Mouse (Mus musculus): Measurements from ENCODE around the gene 4930432K21Rik. TPM values are rescaled to one million over a fixed set of nuclear protein-coding genes. Genes with fewer than 3 reads are reported as not detected.

Gene 4930432K21Rik
- polyA plus RNA-seq, 1 experiment from 2014 or later = 0.83 TPM

DNA sequence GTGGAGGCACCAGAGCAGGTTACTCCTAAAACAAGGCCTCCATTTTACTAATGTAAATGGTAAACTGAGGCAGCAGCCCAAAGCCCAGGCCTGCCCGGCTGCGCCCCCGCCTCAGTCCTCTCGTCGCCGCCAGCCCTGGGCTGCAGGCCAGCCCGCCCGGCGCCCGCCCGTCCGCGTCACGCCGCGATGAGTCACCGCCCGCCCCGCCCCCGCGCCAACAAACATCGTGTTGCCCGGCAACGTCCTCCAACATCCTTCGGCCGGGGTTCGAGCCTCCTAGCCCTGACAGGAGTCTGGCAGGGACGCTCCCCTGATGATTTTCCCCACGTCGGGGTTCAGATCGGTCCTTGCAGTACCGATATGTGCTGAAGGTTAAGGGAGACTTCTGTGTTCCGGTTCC lies 44.7 kb downstream of the 4930432K21Rik start:
- Histone ChIP-seq H3K4me3 (ENCODE audit: low read depth, low read length) (no peak overlapping the region), H3K27ac (ENCODE audit: low read depth, low read length) (peak overlapping the region; percentile 48; the same call in 1 of the 2 replicates), H3K4me2 (peak overlapping the region; percentile 28), H3K4me1 (ENCODE audit: control insufficient read depth, insufficient read depth, low read length) (peaks cover 10% of the 10 kb centered on the region), H3K9me3 (ENCODE audit: control insufficient read depth, low read length) (no peaks in the 10 kb centered on the region), H3K36me3 (ENCODE audit: control insufficient read depth, insufficient read depth, low read length) (no peaks in the 10 kb centered on the region), H3K9ac (ENCODE audit: low read length) (peak overlapping the region; percentile 42), H3K27me3 (ENCODE audit: control insufficient read depth, insufficient read depth, low read length) (peaks cover 4% of the 10 kb centered on the region)
- ATAC-seq (ENCODE audit: low FRiP score) (peak; percentile 55), DNase-seq (ENCODE audit: low spot score, missing footprints) (peak; percentile 96)
- 4% methylated on average over 33 of the region's 33 CpGs for WGBS

- Histone ChIP-seq H3K27ac (ENCODE audit: low read depth, low read length) (no peak overlapping the region), H3K9me3 (ENCODE audit: control insufficient read depth, low read length) (no peaks in the 10 kb centered on the region)
- 76% methylated on average over 4 of the region's 4 CpGs for WGBS
Measured at GRCm38 (mm10) chr8:84193161-84193560, 45.3 kb downstream of the 4930432K21Rik start.

GRCm38 (mm10) chr8:84193566-84193965 lies 45.7 kb downstream of the 4930432K21Rik start:
- peak; percentile 87 for DNase-seq (ENCODE audit: low spot score, missing footprints)
- Histone ChIP-seq H3K4me2 (no peak overlapping the region), H3K9ac (ENCODE audit: low read length) (no peak overlapping the region), H3K27ac (ENCODE audit: low read depth, low read length) (no peak overlapping the region), H3K27me3 (ENCODE audit: control insufficient read depth, insufficient read depth, low read length) (peaks cover 3% of the 10 kb centered on the region; the same call in 1 of the 2 replicates), H3K9me3 (ENCODE audit: control insufficient read depth, low read length) (no peaks in the 10 kb centered on the region), H3K4me1 (ENCODE audit: control insufficient read depth, insufficient read depth, low read length) (peaks cover 19% of the 10 kb centered on the region), H3K36me3 (ENCODE audit: control insufficient read depth, insufficient read depth, low read length) (no peaks in the 10 kb centered on the region), H3K4me3 (ENCODE audit: low read depth, low read length) (no peak overlapping the region)
- no peak for ATAC-seq (ENCODE audit: low FRiP score)
- 78% methylated on average over 5 of the region's 5 CpGs for WGBS

More at GRCm38 (mm10) chr8:84193161-84193560, 45.3 kb downstream of the 4930432K21Rik start:
- Histone ChIP-seq H3K4me2 (no peak overlapping the region), H3K36me3 (ENCODE audit: control insufficient read depth, insufficient read depth, low read length) (no peaks in the 10 kb centered on the region), H3K4me1 (ENCODE audit: control insufficient read depth, insufficient read depth, low read length) (peaks cover 15% of the 10 kb centered on the region), H3K27me3 (ENCODE audit: control insufficient read depth, insufficient read depth, low read length) (peaks cover 3% of the 10 kb centered on the region; the same call in 1 of the 2 replicates), H3K9ac (ENCODE audit: low read length) (no peak overlapping the region), H3K4me3 (ENCODE audit: low read depth, low read length) (no peak overlapping the region)
- DNase-seq (ENCODE audit: low spot score, missing footprints) (no peak), ATAC-seq (ENCODE audit: low FRiP score) (no peak)

- Histone ChIP-seq H3K4me2 (no peak overlapping the region), H3K4me1 (ENCODE audit: control insufficient read depth, insufficient read depth, low read length) (peaks cover 24% of the 10 kb centered on the region), H3K9me3 (ENCODE audit: control insufficient read depth, low read length) (no peaks in the 10 kb centered on the region), H3K27me3 (ENCODE audit: control insufficient read depth, insufficient read depth, low read length) (peaks cover 3% of the 10 kb centered on the region; the same call in 1 of the 2 replicates), H3K36me3 (ENCODE audit: control insufficient read depth, insufficient read depth, low read length) (no peaks in the 10 kb centered on the region), H3K27ac (ENCODE audit: low read depth, low read length) (no peak overlapping the region), H3K4me3 (ENCODE audit: low read depth, low read length) (no peak overlapping the region), H3K9ac (ENCODE audit: low read length) (no peak overlapping the region)
- DNase-seq (ENCODE audit: low spot score, missing footprints) (peak; percentile 49), ATAC-seq (ENCODE audit: low FRiP score) (no peak)
- 76% methylated on average over 3 of the region's 3 CpGs for WGBS
Measured at GRCm38 (mm10) chr8:84194224-84194743, 46.5 kb downstream of the 4930432K21Rik start.

DNA sequence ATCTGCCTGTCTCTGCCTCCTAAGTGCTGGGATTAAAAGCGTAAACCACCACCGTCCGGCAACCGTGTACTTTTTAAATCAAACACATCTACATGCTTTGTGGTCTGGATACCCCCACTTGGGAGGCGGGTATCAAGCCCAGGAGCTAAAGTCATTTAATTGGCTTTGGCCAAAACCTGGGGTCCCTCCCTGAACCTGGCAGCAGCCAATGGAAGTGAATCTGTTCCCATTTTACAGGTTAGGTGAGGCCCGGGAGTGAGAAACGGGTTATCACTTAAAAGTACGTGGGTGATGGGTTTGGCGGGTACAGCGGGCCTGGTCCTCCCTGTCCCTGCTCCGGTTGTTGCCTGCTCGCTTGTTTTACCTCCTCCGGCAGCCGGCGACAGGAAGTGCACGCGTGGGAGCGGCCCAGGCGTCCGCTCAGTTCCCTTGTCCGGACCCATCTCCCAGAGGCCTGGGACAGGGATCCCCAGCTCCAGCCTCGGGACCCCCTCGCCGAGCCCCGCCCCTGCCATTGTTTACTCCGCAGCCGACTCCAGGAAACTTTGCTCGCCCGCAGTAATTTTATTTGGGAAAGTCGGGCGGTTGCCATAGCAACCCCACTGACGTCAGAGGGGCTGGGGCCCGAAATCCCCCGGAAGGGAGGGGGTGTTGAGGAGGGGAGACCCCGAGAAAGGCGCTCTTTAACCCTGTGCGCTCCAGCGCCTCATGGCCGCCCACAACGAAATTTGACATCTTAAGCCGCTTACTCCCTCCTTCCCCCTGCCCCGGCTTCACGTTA lies 49.5 kb downstream of the 4930432K21Rik start:
- 2% methylated on average over 43 of the region's 43 CpGs for WGBS
- H3K4me1 ChIP-seq (ENCODE audit: control insufficient read depth, insufficient read depth, low read length) = peaks cover 42% of the 10 kb centered on the region

DNA sequence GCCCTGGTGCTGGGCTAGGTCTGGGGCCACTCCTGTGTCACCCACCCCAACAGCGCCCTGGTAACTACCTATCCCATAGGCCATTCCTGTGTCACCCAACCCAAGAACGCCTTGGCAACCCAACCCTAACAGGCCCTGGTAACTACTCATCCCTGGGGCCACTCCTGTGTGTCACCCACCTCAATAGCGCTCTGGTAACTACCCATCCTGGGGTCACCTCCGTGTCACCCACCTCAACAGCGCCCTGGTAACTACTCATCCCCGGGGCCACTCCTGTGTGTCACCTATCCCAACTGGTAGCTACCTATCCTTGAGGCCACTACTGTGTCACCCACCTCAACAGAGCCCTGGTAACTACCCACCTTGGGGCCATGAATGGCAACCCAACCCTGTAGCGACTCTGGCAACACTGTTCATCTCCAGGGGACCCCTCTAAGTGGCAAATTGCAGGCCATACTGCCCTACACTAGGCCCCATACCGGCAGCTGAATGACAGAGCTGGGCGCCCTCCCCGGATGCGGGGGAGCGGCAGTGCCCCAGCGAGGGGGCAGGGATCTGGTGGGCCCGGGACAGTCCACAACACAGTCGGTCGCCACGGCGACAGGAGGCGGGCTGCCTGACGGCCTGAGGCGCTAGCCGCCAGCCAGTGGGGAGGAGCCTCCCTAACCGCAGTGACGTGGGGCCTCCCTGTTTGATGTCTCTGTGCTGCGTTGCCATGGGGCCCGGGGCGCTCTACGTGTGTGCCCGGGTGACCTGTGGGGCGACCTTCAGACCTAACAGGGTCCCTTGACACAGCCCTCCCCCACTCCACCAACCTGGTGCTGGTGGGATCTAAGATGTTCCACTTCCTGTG lies 50.3 kb downstream of the 4930432K21Rik start:
- H3K27me3 ChIP-seq (ENCODE audit: control insufficient read depth, insufficient read depth, low read length) = peaks cover 6% of the 10 kb centered on the region; the same call in 1 of the 2 replicates
- H3K36me3 ChIP-seq (ENCODE audit: control insufficient read depth, insufficient read depth, low read length) = no peaks in the 10 kb centered on the region
- peak; percentile 89 for ATAC-seq (ENCODE audit: low FRiP score)
- DNase-seq (ENCODE audit: low spot score, missing footprints) = peak; percentile 98
- peak overlapping the region; percentile 64 for H3K4me2 ChIP-seq
- no peaks in the 10 kb centered on the region for H3K9me3 ChIP-seq (ENCODE audit: control insufficient read depth, low read length)
- H3K4me3 ChIP-seq (ENCODE audit: low read depth, low read length) = peak overlapping the region; percentile 46
- peak overlapping the region; percentile 63 for H3K9ac ChIP-seq (ENCODE audit: low read length)
- WGBS = under 1% methylated on average over 30 of the region's 30 CpGs
- H3K27ac ChIP-seq (ENCODE audit: low read depth, low read length) = peak overlapping the region; percentile 89
- peaks cover 37% of the 10 kb centered on the region for H3K4me1 ChIP-seq (ENCODE audit: control insufficient read depth, insufficient read depth, low read length)

More for the DNA sequence above, 49.5 kb downstream of the 4930432K21Rik start:
- peak; percentile 65 for ATAC-seq (ENCODE audit: low FRiP score)
- H3K27me3 ChIP-seq (ENCODE audit: control insufficient read depth, insufficient read depth, low read length) = peaks cover 6% of the 10 kb centered on the region; the same call in 1 of the 2 replicates
- H3K4me3 ChIP-seq (ENCODE audit: low read depth, low read length) = peak overlapping the region; percentile 46
- H3K4me2 ChIP-seq = peak overlapping the region; percentile 64
- H3K9ac ChIP-seq (ENCODE audit: low read length) = peak overlapping the region; percentile 63
- H3K9me3 ChIP-seq (ENCODE audit: control insufficient read depth, low read length) = no peaks in the 10 kb centered on the region
- no peaks in the 10 kb centered on the region for H3K36me3 ChIP-seq (ENCODE audit: control insufficient read depth, insufficient read depth, low read length)
- peak overlapping the region; percentile 89 for H3K27ac ChIP-seq (ENCODE audit: low read depth, low read length)
- DNase-seq (ENCODE audit: low spot score, missing footprints) = peak; percentile 100

DNA sequence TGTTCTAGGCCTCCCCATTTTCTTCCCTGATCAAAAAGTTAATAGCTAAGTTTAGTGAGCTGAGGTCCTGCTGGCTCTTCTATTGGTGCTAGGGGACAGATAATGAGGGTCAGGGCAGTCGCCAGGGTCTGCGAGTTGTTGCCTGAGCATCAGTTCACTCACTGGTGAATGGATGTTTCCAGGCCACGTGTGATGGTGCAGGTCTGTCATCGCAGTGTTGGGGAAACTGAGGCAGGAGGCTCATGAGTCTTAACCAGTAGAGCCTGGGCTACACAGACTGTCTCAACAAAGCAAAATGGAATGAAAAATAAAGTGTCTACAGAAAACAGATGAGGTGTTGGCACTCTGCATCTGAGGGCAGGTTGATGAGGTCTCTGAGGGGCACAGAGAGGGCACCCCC lies 51.0 kb downstream of the 4930432K21Rik start:
- no peaks in the 10 kb centered on the region for H3K9me3 ChIP-seq (ENCODE audit: control insufficient read depth, low read length)
- peak overlapping the region; percentile 89 for H3K27ac ChIP-seq (ENCODE audit: low read depth, low read length)
- DNase-seq (ENCODE audit: low spot score, missing footprints) (no peak), ATAC-seq (ENCODE audit: low FRiP score) (no peak)
- peaks cover 6% of the 10 kb centered on the region; the same call in 1 of the 2 replicates for H3K27me3 ChIP-seq (ENCODE audit: control insufficient read depth, insufficient read depth, low read length)
- peak overlapping the region; percentile 64; the same call in 1 of the 2 replicates for H3K4me2 ChIP-seq
- no peak overlapping the region for H3K4me3 ChIP-seq (ENCODE audit: low read depth, low read length)
- no peaks in the 10 kb centered on the region for H3K36me3 ChIP-seq (ENCODE audit: control insufficient read depth, insufficient read depth, low read length)
- 28% methylated on average over 4 of the region's 4 CpGs for WGBS
- H3K9ac ChIP-seq (ENCODE audit: low read length) = peak overlapping the region; percentile 63; the same call in 1 of the 2 replicates
- H3K4me1 ChIP-seq (ENCODE audit: control insufficient read depth, insufficient read depth, low read length) = peaks cover 44% of the 10 kb centered on the region

DNA sequence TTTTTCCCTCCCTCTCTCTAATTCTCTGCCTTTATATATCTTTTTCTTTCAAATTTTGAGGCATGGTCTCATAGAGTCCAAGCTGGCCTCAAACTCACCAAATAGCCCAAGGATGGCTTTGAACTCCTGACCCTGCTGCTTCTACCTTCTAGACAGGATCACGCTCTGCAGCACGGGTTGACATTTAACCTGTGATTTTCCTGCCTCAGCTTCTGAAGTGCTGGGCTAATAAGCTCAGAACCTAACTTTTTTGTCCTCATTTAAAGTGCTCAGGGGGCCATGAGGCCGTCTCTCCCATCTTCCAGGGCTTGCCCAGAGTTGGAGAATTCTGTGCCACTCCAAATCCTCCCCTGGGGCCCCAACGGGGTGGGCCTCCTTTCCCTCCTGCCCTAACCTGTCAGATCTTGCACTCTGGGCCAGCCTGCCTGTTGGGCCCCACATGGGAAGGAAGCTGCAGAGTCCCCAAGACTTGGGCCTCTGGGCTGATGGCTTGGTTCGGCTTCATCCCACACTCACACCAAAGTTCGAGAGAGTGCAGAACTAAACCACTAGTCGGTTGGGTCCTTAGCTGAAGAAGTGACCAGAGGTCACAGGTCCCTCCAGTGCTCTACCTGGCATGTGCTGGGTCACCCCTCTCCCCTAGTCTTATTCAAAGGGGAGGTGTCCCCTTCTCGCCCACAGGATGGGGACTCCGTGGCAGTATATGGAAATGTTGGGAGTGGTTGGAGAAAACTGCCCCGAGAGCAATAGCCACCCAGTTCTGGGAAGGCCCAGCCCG lies 51.7 kb downstream of the 4930432K21Rik start:
- WGBS = 54% methylated on average over 11 of the region's 11 CpGs

More for the DNA sequence above, 51.7 kb downstream of the 4930432K21Rik start:
- no peak overlapping the region; the same call in 1 of the 2 replicates for H3K27ac ChIP-seq (ENCODE audit: low read depth, low read length)
- DNase-seq (ENCODE audit: low spot score, missing footprints) (no peak), ATAC-seq (ENCODE audit: low FRiP score) (no peak)
- H3K4me2 ChIP-seq = peak overlapping the region; percentile 83; the same call in 1 of the 2 replicates
- H3K4me1 ChIP-seq (ENCODE audit: control insufficient read depth, insufficient read depth, low read length) = peaks cover 45% of the 10 kb centered on the region
- H3K27me3 ChIP-seq (ENCODE audit: control insufficient read depth, insufficient read depth, low read length) = peaks cover 6% of the 10 kb centered on the region; the same call in 1 of the 2 replicates
- H3K9ac ChIP-seq (ENCODE audit: low read length) = no peak overlapping the region; the same call in 1 of the 2 replicates
- H3K9me3 ChIP-seq (ENCODE audit: control insufficient read depth, low read length) = no peaks in the 10 kb centered on the region
- no peaks in the 10 kb centered on the region for H3K36me3 ChIP-seq (ENCODE audit: control insufficient read depth, insufficient read depth, low read length)
- H3K4me3 ChIP-seq (ENCODE audit: low read depth, low read length) = no peak overlapping the region

All from midbrain, embryonic 11.5 days (tissue).